Mouse (Mus musculus) lung, embryonic 14.5 days (tissue): ENCODE results near the gene Rbl1. TPM values are rescaled to one million over a fixed set of nuclear protein-coding genes. Genes with fewer than 3 reads are reported as not detected.

Source experiments
- ATAC-seq: fragments of 200-750 bp; cut with Nextera tagmentation; 2 replicates; pipeline ENCODE4 v1.8.0; 2017; ENCODE audit warnings: mild to moderate bottlenecking, moderate TSS enrichment, moderate library complexity; ENCODE audit not compliant: insufficient read depth
- DNase-seq: peaks from one replicate; pipeline ENCODE4 v3.0.0-alpha.2; 2015
- H3K27ac ChIP-seq: fragments of 300-500 bp; sonication (generic); 2 replicates; pipeline ENCODE4 v1.5.1; 2014; ENCODE audit warnings: low read depth, mild to moderate bottlenecking, moderate library complexity
- H3K27me3 ChIP-seq: fragments of 300-500 bp; sonication (generic); 2 replicates; pipeline ENCODE4 v1.6.1; 2014; ENCODE audit warnings: low read length, control low read depth; ENCODE audit not compliant: insufficient read depth
- H3K36me3 ChIP-seq: fragments of 300-500 bp; sonication (generic); 2 replicates; pipeline ENCODE4 v1.6.1; 2014; ENCODE audit warnings: control low read depth; ENCODE audit not compliant: insufficient read depth
- H3K4me1 ChIP-seq: fragments of 300-500 bp; sonication (generic); 2 replicates; pipeline ENCODE4 v1.6.1; 2014; ENCODE audit warnings: antibody characterized with exemption, control low read depth; ENCODE audit not compliant: insufficient read depth
- H3K4me2 ChIP-seq: fragments of 300-500 bp; sonication (generic); 2 replicates; pipeline ENCODE4 v1.6.1; 2014; ENCODE audit warnings: mild to moderate bottlenecking
- H3K4me3 ChIP-seq: fragments of 300-500 bp; sonication (generic); 2 replicates; pipeline ENCODE4 v1.5.1; 2014; ENCODE audit warnings: low read depth, low read length
- H3K9ac ChIP-seq: fragments of 300-500 bp; sonication (generic); 2 replicates; pipeline ENCODE4 v1.6.1; 2014
- H3K9me3 ChIP-seq: fragments of 300-500 bp; sonication (generic); 2 replicates; pipeline ENCODE4 v1.6.1; 2016; ENCODE audit warnings: low read depth, low read length, control low read depth
- CTCF ChIP-seq: IDR thresholded peaks from 2 replicates; pipeline ENCODE4 v1.5.1; 2016; ENCODE audit warnings: antibody characterized with exemption, low read depth
- WGBS: fragments of 180-500 bp; shearing (Covaris S2); extraction: QIAGEN DNeasy Blood & Tissue Kit; methylation state at CpG from one replicate; pipeline ENCODE4 v1.1.7; 2014; 5-methylcytosine and 5-hydroxymethylcytosine counted together
- polyA plus RNA-seq: library from polyadenylated mRNA; unstranded; fragments of >200 nt; fragmentation: Nextera tagmentation; extraction: Ambion mirVana; gene quantifications from 2 replicates; pipeline ENCODE4 v1.2.1, GENCODE M21; 2014

The Rbl1 gene
- polyA plus RNA-seq, 1 experiment from 2014 or later, result 37.3 TPM

DNA sequence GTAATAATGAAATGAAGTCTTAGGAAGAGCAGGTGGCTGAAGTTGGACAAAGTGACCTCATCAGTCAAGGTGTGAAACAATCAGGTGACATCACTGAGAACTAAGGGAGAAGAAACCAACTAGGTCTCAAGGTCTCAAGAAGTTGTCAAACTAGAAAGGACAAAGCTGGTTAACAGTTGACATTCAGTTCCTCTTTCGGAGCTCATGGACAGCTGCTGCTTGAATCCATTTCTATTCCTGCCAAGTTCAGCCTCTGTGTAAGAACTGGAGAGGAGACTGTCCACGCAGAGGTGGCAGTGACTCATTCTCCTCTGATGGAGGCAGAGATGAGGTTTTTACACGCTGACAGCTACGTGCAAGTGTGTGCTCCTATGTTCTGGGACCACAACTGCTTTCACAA, 17.1 kb downstream of the Rbl1 start:
- 88% methylated on average over 4 of the region's 4 CpGs for WGBS
- H3K4me2 ChIP-seq, result no peak overlapping the region
- H3K36me3 ChIP-seq, result peaks cover 81% of the 10 kb centered on the region
- DNase-seq, result no peak
- no peak overlapping the region for H3K27ac ChIP-seq
- TF ChIP-seq CTCF, result no peak
- no peak overlapping the region for H3K4me3 ChIP-seq
- no peak for ATAC-seq
- no peaks in the 10 kb centered on the region for H3K9me3 ChIP-seq
- no peaks in the 10 kb centered on the region for H3K4me1 ChIP-seq
- no peak overlapping the region for H3K9ac ChIP-seq
- H3K27me3 ChIP-seq, result no peaks in the 10 kb centered on the region

DNA sequence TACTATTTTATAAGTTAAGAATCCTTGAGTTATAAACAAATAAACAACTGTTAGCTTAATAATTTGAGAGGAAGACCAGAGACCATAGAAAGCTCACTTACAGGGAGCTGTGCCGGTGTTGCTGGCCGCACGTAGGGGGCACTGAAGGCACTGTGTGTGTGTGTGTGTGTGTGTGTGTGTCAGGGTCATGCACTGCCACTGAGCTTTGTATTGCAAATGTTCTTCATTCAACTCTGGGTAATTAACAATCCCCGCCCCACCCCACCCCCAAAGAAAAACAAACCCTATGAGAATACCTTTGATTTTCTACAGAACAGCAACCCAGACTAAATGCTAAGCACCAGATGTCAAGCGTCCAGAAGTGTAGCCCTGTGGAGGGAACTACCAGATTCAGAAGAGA, 17.8 kb downstream of the Rbl1 start:
- DNase-seq (no peak), ATAC-seq (no peak)
- H3K27ac ChIP-seq, result no peak overlapping the region
- H3K36me3 ChIP-seq, result peaks cover 80% of the 10 kb centered on the region
- H3K4me2 ChIP-seq, result no peak overlapping the region
- no peak overlapping the region for H3K9ac ChIP-seq
- no peaks in the 10 kb centered on the region for H3K4me1 ChIP-seq
- no peaks in the 10 kb centered on the region for H3K9me3 ChIP-seq
- H3K27me3 ChIP-seq, result no peaks in the 10 kb centered on the region
- WGBS, result 62% methylated on average over 5 of the region's 5 CpGs
- TF ChIP-seq CTCF, result no peak
- H3K4me3 ChIP-seq, result no peak overlapping the region

DNA sequence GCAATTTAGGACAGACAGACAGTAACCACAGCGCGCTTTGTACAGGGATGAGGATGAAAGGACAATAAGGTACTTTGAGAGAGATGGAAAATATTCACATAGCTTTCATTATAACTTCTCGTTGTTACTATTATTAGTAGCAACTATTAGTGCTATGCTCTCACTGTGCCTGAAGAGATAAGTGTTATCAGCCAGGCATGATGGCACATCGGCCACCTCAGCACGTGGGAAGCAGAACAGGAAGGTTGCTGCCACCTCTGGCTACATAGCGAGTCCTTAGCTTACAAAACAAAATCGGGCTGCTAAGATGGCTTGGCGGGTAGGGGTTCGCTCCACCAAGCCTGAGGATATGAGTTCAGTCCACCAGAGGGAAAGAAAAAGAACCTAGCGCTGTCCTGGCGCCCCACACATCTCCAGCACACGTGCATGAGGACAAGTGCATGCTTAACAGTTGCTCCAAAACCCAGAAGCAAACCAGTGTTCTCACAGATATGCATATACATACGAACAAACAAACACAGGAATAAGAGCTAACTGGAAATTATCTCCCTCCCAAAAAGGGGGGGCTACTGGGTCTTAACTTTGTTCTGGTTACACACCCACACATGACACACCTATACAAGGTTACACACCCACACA, 19.2 kb downstream of the Rbl1 start:
- Histone ChIP-seq H3K27ac (no peak overlapping the region), H3K4me2 (no peak overlapping the region), H3K4me3 (no peak overlapping the region), H3K9ac (no peak overlapping the region), H3K27me3 (no peaks in the 10 kb centered on the region), H3K36me3 (peaks cover 75% of the 10 kb centered on the region), H3K9me3 (no peaks in the 10 kb centered on the region), H3K4me1 (no peaks in the 10 kb centered on the region)
- no peak for DNase-seq
- TF ChIP-seq CTCF, result no peak
- ATAC-seq, result no peak
- WGBS, result 89% methylated on average over 13 of the region's 13 CpGs

DNA sequence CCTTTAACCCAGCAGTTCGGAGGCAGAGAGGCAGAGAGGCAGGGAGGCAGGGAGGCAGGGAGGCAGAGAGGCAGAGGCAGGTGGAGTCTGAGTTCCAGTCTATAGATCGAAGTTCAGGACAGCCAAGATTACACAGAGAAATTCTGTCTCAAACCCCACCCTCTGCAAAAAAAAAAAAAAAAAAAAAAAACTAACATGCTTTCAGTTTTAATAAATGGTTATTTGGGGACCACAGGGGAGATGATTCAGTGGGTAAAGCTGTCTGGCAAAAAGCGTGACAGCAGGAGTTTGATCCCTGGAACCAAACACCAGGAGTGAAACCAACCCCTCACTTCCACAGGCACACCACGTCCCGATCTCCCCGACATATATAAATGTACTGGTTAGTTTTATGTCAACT, 26.2 kb downstream of the Rbl1 start:
- no peak for TF ChIP-seq CTCF
- Histone ChIP-seq H3K27me3 (no peaks in the 10 kb centered on the region), H3K9ac (no peak overlapping the region), H3K9me3 (no peaks in the 10 kb centered on the region), H3K4me1 (no peaks in the 10 kb centered on the region), H3K36me3 (peaks cover 65% of the 10 kb centered on the region), H3K4me2 (no peak overlapping the region), H3K27ac (no peak overlapping the region), H3K4me3 (no peak overlapping the region)
- 77% methylated on average over 6 of the region's 6 CpGs for WGBS
- DNase-seq (no peak), ATAC-seq (no peak)

DNA sequence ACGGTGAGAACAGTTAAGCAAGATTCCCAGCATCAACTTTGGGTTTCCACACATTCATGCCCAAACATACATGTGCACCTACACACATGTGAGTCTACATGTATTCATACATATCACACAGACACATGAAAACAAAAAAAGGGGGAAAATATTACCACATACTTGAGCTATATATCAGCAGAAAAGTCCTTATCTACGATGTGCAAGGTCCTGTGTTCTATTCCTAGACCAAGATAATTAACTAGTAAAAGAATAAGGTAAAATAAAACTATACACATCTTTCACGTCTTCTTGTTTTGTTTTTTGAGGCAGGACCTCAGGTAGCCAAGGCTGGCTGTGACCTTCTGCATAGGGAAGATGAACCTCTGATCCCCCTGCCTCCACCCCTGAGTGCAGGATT, 28.1 kb downstream of the Rbl1 start:
- no peak overlapping the region for H3K27ac ChIP-seq
- 92% methylated on average over 3 of the region's 3 CpGs for WGBS
- no peak overlapping the region for H3K4me3 ChIP-seq
- no peak for TF ChIP-seq CTCF
- no peaks in the 10 kb centered on the region for H3K4me1 ChIP-seq
- H3K9ac ChIP-seq, result no peak overlapping the region
- no peak overlapping the region for H3K4me2 ChIP-seq
- H3K9me3 ChIP-seq, result no peaks in the 10 kb centered on the region
- no peaks in the 10 kb centered on the region for H3K27me3 ChIP-seq
- peaks cover 68% of the 10 kb centered on the region for H3K36me3 ChIP-seq
- DNase-seq (no peak), ATAC-seq (no peak)

DNA sequence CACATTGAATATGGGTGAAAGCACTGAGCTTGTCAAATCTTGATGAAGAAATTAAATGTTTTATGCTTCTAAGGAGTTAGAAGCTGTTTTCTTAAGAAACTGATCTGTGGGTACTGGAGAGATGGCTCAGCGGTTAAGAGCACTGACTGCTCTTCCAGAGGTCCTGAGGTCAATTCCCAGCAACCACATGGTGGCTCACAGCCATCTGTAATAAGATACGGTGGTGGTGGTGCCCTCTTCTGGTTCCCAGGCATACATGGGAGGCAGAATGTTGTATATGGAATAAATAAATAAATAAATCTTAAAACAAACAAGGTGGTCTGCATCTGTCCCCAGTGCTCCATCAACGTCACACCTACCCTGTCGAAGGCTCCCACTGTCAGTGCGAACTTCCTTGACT, 29.9 kb downstream of the Rbl1 start:
- DNase-seq, result no peak

DNA sequence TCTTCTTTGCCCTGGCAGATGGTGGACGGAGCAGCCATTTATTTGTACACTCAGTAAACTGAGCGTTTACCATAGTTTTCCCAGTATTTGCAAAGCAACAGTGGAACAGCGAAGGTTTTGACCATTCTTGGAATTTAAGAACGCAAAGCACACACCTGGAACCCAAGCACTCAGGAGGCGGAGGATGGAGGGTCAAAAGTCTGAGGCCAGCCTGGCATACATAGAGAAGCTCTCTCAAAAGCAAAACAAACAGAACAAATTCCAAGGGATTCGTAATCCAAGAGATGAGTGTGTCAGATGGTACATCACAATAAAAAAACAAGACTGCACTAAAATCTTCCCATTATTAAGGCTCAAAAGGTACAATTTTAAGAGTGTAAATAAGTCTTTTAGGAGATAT, 30.8 kb downstream of the Rbl1 start:
- Histone ChIP-seq H3K9ac (no peak overlapping the region), H3K4me1 (no peaks in the 10 kb centered on the region), H3K36me3 (peaks cover 75% of the 10 kb centered on the region), H3K4me2 (no peak overlapping the region), H3K9me3 (no peaks in the 10 kb centered on the region), H3K27ac (no peak overlapping the region), H3K4me3 (no peak overlapping the region), H3K27me3 (no peaks in the 10 kb centered on the region)
- DNase-seq, result no peak
- ATAC-seq, result no peak
- TF ChIP-seq CTCF, result no peak
- 76% methylated on average over 6 of the region's 6 CpGs for WGBS

More for the DNA sequence above, 29.9 kb downstream of the Rbl1 start:
- Histone ChIP-seq H3K27ac (no peak overlapping the region), H3K4me3 (no peak overlapping the region), H3K9me3 (no peaks in the 10 kb centered on the region), H3K27me3 (no peaks in the 10 kb centered on the region), H3K36me3 (peaks cover 67% of the 10 kb centered on the region), H3K4me1 (no peaks in the 10 kb centered on the region), H3K4me2 (no peak overlapping the region), H3K9ac (no peak overlapping the region)
- 49% methylated on average over 5 of the region's 5 CpGs for WGBS
- no peak for ATAC-seq
- TF ChIP-seq CTCF, result no peak

DNA sequence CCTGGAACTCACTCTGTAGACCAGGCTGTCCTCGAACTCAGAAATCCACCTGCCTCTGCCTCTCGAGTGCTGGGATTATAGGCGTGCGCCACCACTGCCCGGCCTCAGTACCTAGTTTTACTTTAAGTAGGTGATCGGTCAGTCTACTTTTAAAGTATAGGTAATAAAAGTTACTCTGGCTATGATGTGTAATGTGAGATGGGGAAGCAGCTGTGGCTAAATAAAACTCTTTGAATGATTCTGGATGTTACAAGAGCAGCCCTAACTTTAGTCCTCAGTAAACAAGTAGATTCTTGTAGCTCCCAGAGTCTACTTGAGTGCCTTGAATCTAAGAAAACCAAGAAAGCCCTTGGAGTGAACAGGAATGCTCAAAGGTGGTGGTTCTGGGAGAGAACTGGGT, 31.4 kb downstream of the Rbl1 start:
- no peak overlapping the region for H3K27ac ChIP-seq

More for the DNA sequence above, 31.4 kb downstream of the Rbl1 start:
- ATAC-seq (no peak), DNase-seq (no peak)
- Histone ChIP-seq H3K27me3 (no peaks in the 10 kb centered on the region), H3K4me3 (no peak overlapping the region), H3K9ac (no peak overlapping the region), H3K9me3 (no peaks in the 10 kb centered on the region), H3K4me1 (no peaks in the 10 kb centered on the region), H3K4me2 (no peak overlapping the region), H3K36me3 (peaks cover 79% of the 10 kb centered on the region)
- WGBS, result 93% methylated on average over 6 of the region's 6 CpGs
- no peak for TF ChIP-seq CTCF
